Mouse (Mus musculus): ENCODE measurements around the gene Vmn1r129. TPM values are rescaled to one million over a fixed set of nuclear protein-coding genes. Genes with fewer than 3 reads are reported as not detected.
"Not testable (repeated sequence)": the region's sequence is repeated elsewhere in the genome, so short reads cannot be mapped to it uniquely, and the experiment has no call there.

Gene Vmn1r129
- not detected in 2 replicates for polyA plus RNA-seq (2012; rRNA removed)

GRCm38 (mm10) chr7:21361191-21361590, at the start of gene Vmn1r129:
Gene Vmn1r129, minus strand, starts transcription at chr7:21361291.
- H3K36me3 ChIP-seq (ENCODE audit: control insufficient read depth, insufficient read depth, low read length); H3K27me3 ChIP-seq (replicated peaks; ENCODE audit: control insufficient read depth, insufficient read depth, low read length); H3K27ac ChIP-seq (ENCODE audit: insufficient read depth, low read depth, low read length); H3K4me3 ChIP-seq (ENCODE audit: insufficient read depth, low read depth, low read length); DNase-seq; H3K4me1 ChIP-seq (ENCODE audit: control insufficient read depth, insufficient read depth, low read length): not testable (repeated sequence)
- no CpG with 5 or more reads among the region's 1 CpGs for WGBS

DNA sequence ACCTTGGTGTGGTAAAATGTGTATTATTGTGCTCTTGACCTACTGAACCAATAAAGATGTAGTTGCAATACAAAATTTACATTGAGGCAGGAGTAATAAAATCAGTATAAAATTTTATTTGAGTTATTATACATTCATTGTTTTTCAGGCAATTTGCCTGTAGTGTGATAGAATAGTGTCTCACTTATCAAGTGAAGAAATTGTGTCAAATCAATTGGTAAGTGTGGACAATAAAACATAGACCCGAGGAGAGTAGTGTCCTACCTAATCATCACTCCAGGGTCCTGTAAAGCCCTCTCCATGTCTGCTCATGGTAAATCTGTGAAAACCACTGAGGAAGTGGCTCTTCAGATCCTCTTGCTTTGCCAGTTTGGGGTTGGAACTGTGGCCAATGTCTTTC, 12.0 kb downstream of the Vmn1r129 start, which contains the start of gene Vmn1r128:
Vmn1r128 (plus strand) TSS at position 301 of the 400 bp plus-strand sequence.
- WGBS, result 71% methylated on average over 1 of the region's 1 CpGs
- H3K36me3 ChIP-seq (ENCODE audit: control insufficient read depth, insufficient read depth, low read length), result not testable (repeated sequence)

DNA sequence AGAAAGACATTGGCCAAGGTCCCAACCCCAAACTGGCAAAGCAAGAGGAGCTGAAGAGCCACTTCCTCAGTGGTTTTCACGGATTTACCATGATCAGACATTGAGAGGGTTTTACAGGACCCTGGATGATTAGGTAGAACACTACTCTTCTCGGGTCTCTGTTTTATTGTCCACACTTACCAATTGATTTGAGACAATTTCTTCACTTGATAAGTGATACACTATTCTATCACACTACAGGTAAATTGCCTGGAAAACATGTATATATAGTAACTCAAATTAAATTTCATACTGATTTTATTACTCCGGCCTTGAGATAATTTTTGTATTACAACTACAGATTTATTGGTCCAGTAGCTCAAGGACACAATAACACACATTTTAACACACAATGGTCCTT, 41.3 kb downstream of the Vmn1r129 start, which contains the start of gene Vmn1r127:
Vmn1r127 (minus strand) TSS at position 101 of the 400 bp plus-strand sequence.
- WGBS, result no CpG with 5 or more reads among the region's 3 CpGs
- H3K36me3 ChIP-seq (ENCODE audit: control insufficient read depth, insufficient read depth, low read length); H3K27me3 ChIP-seq (replicated peaks; ENCODE audit: control insufficient read depth, insufficient read depth, low read length); DNase-seq; H3K27ac ChIP-seq (ENCODE audit: insufficient read depth, low read depth, low read length); H3K4me3 ChIP-seq (ENCODE audit: insufficient read depth, low read depth, low read length); H3K4me1 ChIP-seq (ENCODE audit: control insufficient read depth, insufficient read depth, low read length): not testable (repeated sequence)

More for the DNA sequence above, 12.0 kb downstream of the Vmn1r129 start, which contains the start of gene Vmn1r128:
- DNase-seq; H3K4me3 ChIP-seq (ENCODE audit: insufficient read depth, low read depth, low read length); H3K4me1 ChIP-seq (ENCODE audit: control insufficient read depth, insufficient read depth, low read length); H3K27ac ChIP-seq (ENCODE audit: insufficient read depth, low read depth, low read length); H3K27me3 ChIP-seq (replicated peaks; ENCODE audit: control insufficient read depth, insufficient read depth, low read length): not testable (repeated sequence)

Other genes with a start within 250 kb of the Vmn1r129 start
- not detected in 2 replicates for gene Vmn1r122, start 227.2 kb downstream of the Vmn1r129 start, polyA plus RNA-seq (2012; rRNA removed)
- not detected in 2 replicates for gene Vmn1r123, start 199.1 kb downstream of the Vmn1r129 start, polyA plus RNA-seq (2012; rRNA removed)
- gene Gm5157, start 170.9 kb downstream of the Vmn1r129 start, polyA plus RNA-seq (2012; rRNA removed), result not detected in 2 replicates
- not detected in 2 replicates for gene Vmn1r124, start 100.7 kb downstream of the Vmn1r129 start, polyA plus RNA-seq (2012; rRNA removed)
- gene Vmn1r125, start 89.1 kb downstream of the Vmn1r129 start, polyA plus RNA-seq (2012; rRNA removed), result not detected in 2 replicates
- not detected in 2 replicates for gene Vmn1r126, start 59.8 kb downstream of the Vmn1r129 start, polyA plus RNA-seq (2012; rRNA removed)
- gene Vmn1r127, start 41.4 kb downstream of the Vmn1r129 start, polyA plus RNA-seq (2012; rRNA removed), result not detected in 2 replicates
- not detected in 2 replicates for gene Vmn1r128, start 11.9 kb downstream of the Vmn1r129 start, polyA plus RNA-seq (2012; rRNA removed)
- not detected in 2 replicates for gene Gm6882, start 71.5 kb upstream of the Vmn1r129 start, polyA plus RNA-seq (2012; rRNA removed)
- gene Vmn1r130, start 150.5 kb upstream of the Vmn1r129 start, polyA plus RNA-seq (2012; rRNA removed), result not detected in 2 replicates
- not detected in 2 replicates for gene Vmn1r131, start 184.8 kb upstream of the Vmn1r129 start, polyA plus RNA-seq (2012; rRNA removed)

All from kidney, adult 2 months (tissue).